Mouse (Mus musculus) cerebellum, postnatal 14 days (tissue): Measurements from ENCODE around the gene Gnaq.
"Not testable (repeated sequence)": the region's sequence is repeated elsewhere in the genome, so short reads cannot be mapped to it uniquely, and the experiment has no call there.

ENCODE experiments used
- DNase-seq, 2 experiments: peaks; one replicate each; pipeline ENCODE4 v3.0.0; 2021; ENCODE audit warnings: mixed read lengths in 2 of 2

Gnaq gene

GRCm38 (mm10) chr19:16261631-16262030 lies 129.0 kb downstream of the Gnaq start:
- no peak for DNase-seq

GRCm38 (mm10) chr19:16262340-16262739 lies 129.7 kb downstream of the Gnaq start:
- no peak for DNase-seq

- DNase-seq, result not testable (repeated sequence)
Measured at GRCm38 (mm10) chr19:16267362-16267761, 134.7 kb downstream of the Gnaq start.

- DNase-seq, result no peak
Measured at GRCm38 (mm10) chr19:16270236-16270635, 137.6 kb downstream of the Gnaq start.

DNA sequence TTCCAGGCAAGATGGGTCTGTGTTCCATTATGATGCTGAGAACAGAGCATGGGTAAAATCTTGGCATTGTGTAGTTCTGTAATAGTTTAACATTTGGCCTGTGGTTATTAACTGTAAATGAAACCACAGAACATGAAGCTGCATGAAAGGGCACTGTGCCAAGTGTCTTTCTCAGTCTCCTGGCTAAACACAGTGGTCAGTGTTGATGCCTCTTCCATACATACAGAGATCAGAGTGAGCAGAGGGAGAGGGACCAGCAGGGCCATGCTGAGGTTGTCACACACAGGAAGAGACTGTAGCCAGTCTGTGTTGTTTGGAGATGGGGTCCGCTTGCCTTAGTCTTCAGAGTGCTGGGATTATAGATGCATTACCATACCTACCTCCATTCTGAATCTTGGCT lies 138.4 kb downstream of the Gnaq start:
- DNase-seq, result peak; percentile 51

DNA sequence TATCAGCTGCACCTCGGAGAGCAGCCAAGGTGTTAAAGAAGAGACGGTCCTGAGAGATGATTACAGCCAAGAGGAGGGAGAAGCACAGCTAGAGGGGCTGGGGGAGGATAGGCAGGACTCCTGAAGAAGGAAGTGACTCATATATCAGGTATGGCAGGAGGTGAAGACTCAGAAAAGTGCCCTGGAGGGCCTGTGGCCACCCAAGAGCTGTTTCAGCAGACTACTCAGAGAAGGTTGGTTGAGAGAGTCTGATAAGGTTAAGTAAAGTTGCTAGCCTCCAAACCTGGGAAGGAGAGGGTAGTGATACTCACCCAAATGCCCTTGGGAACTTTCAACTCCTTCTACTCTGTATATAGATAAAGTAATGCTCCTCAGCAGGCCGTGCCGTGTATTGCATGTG lies 140.4 kb downstream of the Gnaq start:
- DNase-seq, result no peak

GRCm38 (mm10) chr19:16280231-16280630 lies 147.6 kb downstream of the Gnaq start:
- DNase-seq, result no peak

- DNase-seq, result peak; percentile 65 to 81
Measured at GRCm38 (mm10) chr19:16285051-16286028, 152.7 kb downstream of the Gnaq start.

- no peak for DNase-seq
Measured at GRCm38 (mm10) chr19:16286451-16287175, 154.0 kb downstream of the Gnaq start.

DNA sequence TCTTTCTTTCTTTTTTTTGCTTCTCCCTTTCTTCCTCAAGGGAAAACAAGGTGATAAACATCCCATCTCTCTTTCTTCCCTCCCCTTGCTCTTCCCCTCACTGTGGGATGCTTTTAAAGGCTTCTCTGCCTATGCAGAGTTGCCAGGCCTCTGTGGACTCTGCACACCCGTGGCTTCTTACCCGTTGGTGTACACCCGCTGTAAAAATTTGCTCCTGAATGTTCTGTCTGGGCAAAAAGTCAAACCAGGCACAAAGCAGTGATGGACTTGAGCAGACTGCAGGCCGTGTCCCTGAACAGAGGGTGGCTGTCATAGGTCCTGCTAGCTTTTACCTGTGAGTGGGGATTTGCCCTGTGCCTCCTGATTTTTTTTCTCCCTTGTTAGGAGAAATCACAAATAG lies 154.7 kb downstream of the Gnaq start:
- peak in 1 of 2 experiments; percentile 52 for DNase-seq

- DNase-seq, result peak; percentile 82 to 88
Measured at GRCm38 (mm10) chr19:16287971-16288370, 155.3 kb downstream of the Gnaq start.

DNA sequence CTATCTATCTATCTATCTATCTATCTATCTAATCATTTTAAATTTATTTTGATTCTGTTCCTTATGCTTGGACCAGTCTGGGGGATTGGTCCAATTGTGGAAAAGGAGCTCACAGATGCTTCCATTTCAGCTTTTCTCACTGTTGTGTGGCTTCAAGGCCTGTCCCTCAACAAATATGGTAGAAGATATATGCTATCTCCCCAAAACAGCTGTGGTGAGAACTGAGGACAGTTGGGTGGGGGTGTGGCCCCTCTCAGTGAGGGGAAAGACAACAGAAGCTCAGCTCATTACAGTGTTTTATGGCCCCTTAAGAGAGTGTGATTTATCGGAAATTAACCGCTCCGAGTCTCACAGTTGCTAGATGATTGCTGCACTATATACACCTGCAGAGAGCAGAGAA lies 158.5 kb downstream of the Gnaq start:
- no peak for DNase-seq

- peak in 1 of 2 experiments; percentile 43 for DNase-seq
Measured at GRCm38 (mm10) chr19:16292056-16292608, 159.5 kb downstream of the Gnaq start.

DNA sequence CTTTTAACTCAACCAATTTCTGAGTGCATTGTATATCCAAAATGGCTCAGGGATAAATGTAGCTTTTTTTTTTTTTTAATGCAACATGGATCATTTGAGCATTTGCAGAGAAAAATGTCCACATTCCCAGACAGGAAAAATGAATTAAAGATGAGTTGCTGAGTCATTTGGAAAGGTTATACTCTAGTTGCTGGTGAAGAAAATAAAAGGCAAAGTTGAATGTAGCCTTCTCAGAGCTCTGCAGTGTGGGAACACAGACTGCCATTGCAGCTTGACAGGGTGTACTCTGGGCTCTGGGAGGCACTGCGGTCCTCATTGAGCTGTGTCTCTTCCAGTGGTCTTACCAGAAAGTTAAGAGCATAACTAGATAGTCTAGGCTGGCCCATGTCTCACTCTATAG lies 160.3 kb downstream of the Gnaq start:
- no peak for DNase-seq

GRCm38 (mm10) chr19:16300413-16300812 lies 167.8 kb downstream of the Gnaq start:
- DNase-seq, result no peak

DNA sequence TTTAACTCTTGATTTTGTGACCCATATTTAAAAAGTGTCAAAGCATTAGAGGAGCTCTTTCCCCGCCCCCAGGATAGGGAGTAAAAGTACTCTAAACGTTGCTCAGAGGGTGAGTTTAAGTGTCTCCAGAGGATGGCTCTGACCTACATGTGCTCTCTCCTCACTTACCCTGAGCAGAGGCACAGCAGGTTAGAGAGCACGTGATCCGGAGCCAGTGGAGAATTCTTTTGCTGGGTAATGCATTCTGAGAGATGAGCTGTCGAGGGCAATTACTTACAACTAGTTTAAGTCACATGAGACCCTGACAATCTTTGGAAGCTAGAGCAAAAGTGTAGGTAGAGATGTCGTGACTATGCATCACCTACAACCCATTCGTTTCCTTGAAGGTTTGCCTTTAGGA lies 168.7 kb downstream of the Gnaq start:
- DNase-seq, result no peak

- no peak for DNase-seq
Measured at GRCm38 (mm10) chr19:16309031-16309430, 176.4 kb downstream of the Gnaq start.

- peak; percentile 66 to 79 for DNase-seq
Measured at GRCm38 (mm10) chr19:16314295-16314821, 181.7 kb downstream of the Gnaq start.

DNA sequence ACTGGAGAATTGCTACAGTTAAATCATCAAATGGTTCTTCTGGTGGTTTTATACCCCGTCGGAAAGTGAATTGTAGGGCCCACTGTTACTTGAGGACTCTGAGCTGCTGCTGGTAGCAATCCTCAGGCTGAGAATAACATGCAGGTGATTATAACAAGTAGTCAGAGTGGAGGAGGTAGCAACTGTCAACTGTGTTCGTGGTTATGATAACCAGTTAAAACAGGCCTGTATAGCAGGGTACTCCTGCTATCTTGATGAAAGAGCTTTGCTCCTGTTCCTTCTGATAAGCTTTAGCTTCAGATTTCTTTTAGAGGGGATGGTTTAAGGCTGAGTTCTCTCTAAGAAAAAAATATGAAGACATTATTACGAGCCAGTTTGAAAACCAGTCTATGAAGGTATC lies 182.9 kb downstream of the Gnaq start:
- DNase-seq, result no peak

- DNase-seq, result no peak
Measured at GRCm38 (mm10) chr19:16318128-16318811, 185.6 kb downstream of the Gnaq start.

DNA sequence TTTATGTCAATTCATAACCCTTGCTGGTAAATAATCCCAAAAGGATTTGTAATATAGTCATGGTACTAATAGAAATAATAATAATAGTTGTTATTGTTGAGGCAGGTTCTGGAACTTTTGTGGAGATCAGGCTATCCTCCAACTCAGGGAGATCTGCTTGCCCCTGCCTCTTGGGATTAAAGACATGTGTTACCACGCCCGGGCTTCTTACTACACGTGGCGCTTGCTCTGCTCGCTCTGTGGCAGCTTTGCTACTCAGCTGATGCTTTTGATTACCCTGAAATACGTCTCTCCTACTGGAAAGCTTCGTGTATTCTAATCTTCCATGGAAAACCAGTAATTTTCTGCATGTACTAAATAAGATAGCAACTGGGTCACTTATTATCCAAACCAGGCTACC lies 187.4 kb downstream of the Gnaq start:
- DNase-seq, result no peak

DNA sequence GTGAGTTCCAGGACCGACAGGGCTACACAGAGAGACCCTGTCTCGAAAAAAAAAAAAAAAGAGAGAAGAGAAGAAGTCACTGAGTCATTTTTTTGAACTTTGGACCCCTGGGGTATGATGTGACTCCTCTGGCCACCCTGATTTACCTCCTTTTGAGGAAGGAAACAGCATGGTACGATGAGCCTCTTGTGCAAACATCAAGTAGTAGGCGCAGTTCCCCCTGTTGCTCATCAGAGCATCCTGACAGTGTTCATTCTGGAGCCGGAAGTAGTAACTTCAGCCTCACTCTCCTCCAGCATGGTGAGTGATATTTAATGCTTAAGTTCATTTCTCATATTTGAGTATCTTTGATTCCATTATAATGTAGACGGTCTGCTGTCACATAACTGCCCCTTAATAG lies 190.4 kb downstream of the Gnaq start:
- DNase-seq, result no peak

- no peak for DNase-seq
Measured at GRCm38 (mm10) chr19:16324239-16324638, 191.6 kb downstream of the Gnaq start.
